Mouse (Mus musculus) mouse embryonic stem cell (cell line): ENCODE results near the gene Olfr743.
"Not testable (repeated sequence)": the region's sequence is repeated elsewhere in the genome, so short reads cannot be mapped to it uniquely, and the experiment has no call there.

Experiments used
- in situ Hi-C, 2 experiments: fragments of 300-500 bp; cut with MboI; formaldehyde crosslinking; loops; 1 replicate in 1 of 2; 3 replicates in 1 of 2; pipeline ENCODE4 v1.14.3; 2019 to 2020; ENCODE audit warnings: low sequenced_read_pairs in 2 of 2, low pct_unique_long_range_greater_than_20kb in 1 of 2, mixed read lengths in 1 of 2; ENCODE audit not compliant: unreplicated experiment in 1 of 2

Gene Olfr743

GRCm38 (mm10) chr14:50521539-50521938 lies at the start of gene Olfr743:
Gene Olfr743, plus strand, starts transcription at chr14:50521839.
- in situ Hi-C loops = no loop called here

DNA sequence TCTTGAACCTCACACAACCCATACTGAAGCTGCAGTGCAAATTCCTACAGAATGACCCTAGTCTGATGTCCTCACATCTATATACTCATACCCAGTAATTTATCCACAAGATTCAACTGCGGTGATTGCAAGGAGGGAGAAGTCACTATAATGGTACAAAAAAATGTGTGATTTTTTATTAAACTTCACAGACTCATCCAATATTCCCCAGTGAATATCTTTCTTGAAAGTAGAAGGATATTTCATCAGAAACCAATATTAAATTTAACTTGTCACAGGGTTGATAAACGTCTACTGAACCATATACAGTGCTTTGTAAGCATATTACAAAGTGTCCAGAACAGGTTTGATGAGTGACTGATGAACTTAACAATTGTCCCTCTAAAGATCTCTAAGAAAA lies 49.2 kb upstream of the Olfr743 start, which contains the start of gene Olfr741:
Olfr741 (plus strand) TSS at position 301 of the 400 bp plus-strand sequence.
- in situ Hi-C loops = no loop called here

DNA sequence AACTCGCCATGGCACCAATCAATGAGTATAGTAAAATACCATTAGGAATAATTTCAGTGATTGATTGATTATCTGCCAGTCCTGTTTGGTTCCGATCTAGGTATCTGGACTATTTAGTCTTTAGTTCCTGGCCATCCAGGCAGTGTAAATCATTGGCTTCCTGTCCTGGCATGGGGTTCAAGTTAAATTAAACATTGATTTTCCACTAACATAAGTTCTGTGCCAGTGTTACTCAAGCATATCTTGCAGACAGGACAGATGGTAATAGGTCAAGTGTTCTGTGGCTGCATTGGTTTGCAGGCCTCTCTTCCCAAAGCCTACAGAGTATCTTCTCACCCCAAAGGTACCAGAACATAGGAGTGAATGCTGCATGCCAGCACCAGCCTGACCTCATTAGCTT lies 43.2 kb upstream of the Olfr743 start:
- in situ Hi-C loops = no loop called here

DNA sequence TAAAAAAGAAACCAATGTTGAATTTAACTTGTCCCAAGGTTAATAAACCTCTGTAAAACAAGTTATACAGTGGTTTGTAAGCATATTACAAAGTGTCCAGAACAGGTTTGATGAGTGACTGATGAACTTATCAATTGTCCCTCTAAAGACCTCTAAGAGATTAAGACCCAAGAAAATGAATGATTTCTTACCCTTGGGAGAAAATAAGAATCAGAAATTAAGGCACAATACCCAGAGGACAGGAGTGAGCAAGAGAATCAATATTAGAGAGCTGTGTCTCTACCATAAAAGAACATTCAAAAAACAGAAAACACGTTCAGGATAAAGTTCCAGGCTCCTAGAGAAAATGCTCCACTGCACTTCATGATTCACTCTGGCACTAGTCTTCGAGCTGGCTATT lies 18.3 kb upstream of the Olfr743 start, which contains the start of gene Olfr742:
Olfr742 (plus strand) TSS at position 301 of the 400 bp plus-strand sequence.
- in situ Hi-C loops = no loop called here

- in situ Hi-C loops = no loop called here
Observed at GRCm38 (mm10) chr14:50552734-50553133, 31.1 kb downstream of the Olfr743 start.

DNA sequence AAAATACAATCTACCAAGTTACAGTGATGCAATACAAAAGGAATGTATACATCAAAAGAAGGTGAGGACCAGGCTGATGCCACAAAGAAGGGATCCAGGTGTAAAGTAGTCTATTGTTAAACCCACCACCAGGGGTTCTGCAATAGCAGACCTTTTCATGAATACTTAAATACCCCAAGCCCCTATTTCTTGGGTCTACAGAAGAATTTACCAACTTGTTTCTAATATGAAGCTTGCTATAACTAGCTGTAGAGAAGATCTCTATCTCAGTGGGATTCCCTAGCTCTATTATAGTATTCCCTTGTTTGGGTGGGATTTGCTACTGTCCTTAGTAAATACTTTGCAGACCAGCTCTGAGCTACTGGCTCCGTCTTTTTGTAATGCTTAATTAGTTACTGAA lies 51.4 kb downstream of the Olfr743 start:
- in situ Hi-C loops = not testable (repeated sequence)
